Mouse (Mus musculus) embryo, embryonic 11 days (tissue): ENCODE results near the gene Slc35d1.
A peak's percentile ranks its signal among the peaks of the same experiment; 100 is the strongest.

Source experiments
- DNase-seq: peaks from one replicate; pipeline ENCODE4 v3.0.0-alpha.2; 2015

Slc35d1 gene

DNA sequence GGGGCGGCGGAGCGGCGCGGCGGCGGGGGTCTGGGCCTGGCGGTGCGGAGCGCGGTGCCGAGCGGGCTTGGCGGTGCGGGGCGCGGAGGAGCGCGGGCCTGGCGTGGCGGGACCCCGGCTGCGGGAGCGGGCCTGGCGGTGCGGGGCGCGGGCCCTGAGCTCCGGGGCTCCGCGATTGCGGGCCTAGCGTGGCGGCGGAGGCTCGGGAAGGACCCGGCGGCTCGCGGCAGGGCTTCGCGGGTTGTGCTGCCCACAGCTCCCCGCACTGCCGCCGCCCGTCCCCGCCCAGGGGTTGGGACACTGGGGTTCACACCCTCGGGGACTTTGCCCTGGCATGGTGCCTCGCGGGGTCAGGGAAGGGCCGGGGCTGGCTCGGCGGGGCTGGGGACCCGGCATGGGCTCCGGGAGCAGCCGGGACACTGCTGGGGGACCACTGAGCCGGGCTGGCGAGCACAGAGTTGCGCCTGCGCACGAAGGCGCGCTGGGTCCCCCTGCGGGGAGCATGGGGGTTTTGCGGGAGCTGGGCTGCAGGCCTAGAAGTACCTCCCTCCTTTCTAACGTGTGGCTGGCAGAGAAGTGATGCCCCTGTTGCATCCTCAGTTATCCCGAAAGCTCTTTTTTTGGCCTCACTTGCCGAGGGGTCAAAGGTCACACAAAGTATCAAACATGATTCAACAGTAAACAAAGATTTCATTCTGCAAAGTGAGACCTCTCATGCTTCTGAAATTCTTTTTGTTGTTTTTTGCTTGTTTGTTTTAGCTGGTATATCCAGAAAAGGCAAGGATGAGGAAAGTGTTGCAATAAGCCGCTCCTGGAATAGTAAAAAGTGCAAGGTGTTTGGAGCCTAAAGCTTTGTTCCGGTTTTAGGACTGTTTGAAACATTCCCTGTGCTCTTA, at the start of gene Slc35d1:
Slc35d1 (minus strand) TSS at position 240 of the 896 bp plus-strand sequence.
- DNase-seq = peak; percentile 90

DNA sequence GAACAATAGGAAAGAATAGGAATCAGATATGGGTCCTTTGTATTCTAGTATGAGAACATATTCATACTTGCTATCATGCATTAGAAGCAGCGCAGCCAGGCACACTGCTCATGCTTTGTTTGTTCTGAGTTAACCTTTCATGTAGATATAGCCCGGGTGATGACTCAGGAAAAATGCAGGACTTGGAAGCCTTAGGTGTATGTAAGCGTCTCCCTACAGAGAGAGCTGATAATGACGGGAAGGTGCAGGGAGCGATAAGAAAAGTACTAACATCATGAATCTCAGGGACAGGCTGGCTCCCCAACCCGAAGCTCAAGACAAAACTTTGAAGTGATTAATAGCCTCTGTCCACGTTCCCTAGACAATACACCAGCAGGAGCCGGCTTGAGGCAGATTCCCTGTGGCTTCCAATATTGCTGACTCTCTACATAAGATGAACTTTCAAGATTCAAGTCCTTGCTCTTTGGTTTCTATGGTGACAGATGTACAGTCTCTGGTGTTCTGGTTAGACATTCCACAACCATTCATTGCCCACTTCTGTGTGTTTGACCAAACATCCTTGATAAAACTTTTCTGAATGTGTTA, 48.9 kb upstream of the Slc35d1 start:
- peak; percentile 41 for DNase-seq

- DNase-seq = no peak
Measured at GRCm38 (mm10) chr4:103263378-103263777, 48.4 kb upstream of the Slc35d1 start.

- no peak for DNase-seq
Measured at GRCm38 (mm10) chr4:103258817-103259216, 43.9 kb upstream of the Slc35d1 start.

- DNase-seq = no peak
Measured at GRCm38 (mm10) chr4:103253846-103254245, 38.9 kb upstream of the Slc35d1 start.

GRCm38 (mm10) chr4:103249436-103250085, 34.6 kb upstream of the Slc35d1 start:
- no peak for DNase-seq

GRCm38 (mm10) chr4:103247813-103248212, 32.8 kb upstream of the Slc35d1 start:
- DNase-seq = no peak

DNA sequence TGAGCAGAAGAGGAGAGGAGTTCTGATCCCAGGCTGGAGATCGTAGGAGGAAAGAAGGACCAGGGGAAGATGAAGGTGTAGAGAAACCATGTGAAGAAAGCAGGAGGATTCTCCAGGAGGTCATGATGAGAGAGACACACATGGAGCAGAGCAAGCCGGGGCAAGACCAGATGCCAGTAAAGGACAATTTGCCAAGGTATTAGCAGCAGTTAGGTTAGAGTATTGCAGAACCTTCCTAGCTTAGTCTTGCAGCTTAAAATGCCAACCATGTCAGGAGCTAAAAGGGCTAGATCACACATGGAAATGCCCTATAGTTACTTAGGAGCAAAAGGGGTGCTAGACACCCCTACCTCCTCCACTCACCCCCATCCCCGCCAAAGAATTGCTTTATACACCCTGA, 32.3 kb upstream of the Slc35d1 start:
- no peak for DNase-seq

GRCm38 (mm10) chr4:103232156-103232555, 17.2 kb upstream of the Slc35d1 start:
- DNase-seq = no peak

DNA sequence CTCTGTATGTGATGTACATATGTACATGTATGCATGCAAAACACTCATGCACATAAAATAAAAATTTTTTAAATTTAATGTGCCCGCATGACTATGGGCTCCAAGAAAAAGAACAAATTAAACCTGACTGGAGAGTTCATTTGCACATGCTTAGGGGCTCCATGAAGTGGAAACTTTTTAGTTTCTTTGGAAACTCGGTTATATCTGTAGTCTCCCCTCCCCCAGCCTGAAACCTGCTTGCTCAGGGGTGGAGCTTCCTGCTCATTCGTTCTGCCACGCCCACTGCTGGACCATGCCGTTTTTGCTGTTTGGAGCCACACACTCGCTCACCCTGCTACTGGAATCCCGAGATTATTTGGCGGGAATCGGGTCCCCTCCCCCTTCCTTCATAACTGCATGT, 7.9 kb upstream of the Slc35d1 start:
- DNase-seq = no peak

DNA sequence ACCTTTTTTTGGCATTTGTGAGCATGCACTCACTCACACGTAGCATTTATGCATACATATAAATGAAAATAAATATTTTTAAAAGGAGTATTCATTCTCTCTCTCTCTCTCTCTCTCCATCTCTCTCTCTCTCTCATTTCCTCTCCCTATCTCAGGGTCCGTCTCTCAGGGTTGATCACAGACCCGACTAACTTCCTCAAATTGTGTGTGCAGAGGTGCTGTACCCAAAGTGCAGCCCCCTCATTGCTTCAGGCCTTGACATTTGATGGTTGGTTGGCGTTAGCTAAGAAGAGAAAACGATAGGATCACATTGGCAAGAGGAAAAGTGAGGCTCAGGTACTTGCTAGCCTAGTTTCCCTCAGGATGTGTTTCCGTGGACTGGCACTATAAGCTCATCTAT, 6.8 kb upstream of the Slc35d1 start:
- DNase-seq = no peak

DNA sequence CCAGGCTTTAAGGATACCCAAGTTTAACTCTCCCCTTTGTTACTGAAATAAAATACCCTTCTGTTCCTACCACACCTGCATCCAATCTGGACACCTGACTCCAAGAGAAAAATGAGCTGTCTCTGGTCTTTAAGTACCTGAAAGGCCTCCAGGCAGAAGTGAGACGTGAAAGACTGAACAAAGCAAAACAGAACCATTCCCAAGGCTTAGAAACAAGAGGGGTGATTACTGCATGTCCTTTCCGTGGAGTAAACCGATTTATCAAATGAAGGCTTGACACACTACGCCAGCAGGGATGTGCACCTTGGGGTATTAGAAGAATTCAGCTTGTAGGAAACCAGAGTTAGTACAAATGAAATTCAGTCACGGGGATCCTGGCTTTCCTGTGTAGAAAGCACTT, 4.0 kb upstream of the Slc35d1 start:
- peak; percentile 31 for DNase-seq

- DNase-seq = no peak
Measured at GRCm38 (mm10) chr4:103216046-103216445, 1.1 kb upstream of the Slc35d1 start.

DNA sequence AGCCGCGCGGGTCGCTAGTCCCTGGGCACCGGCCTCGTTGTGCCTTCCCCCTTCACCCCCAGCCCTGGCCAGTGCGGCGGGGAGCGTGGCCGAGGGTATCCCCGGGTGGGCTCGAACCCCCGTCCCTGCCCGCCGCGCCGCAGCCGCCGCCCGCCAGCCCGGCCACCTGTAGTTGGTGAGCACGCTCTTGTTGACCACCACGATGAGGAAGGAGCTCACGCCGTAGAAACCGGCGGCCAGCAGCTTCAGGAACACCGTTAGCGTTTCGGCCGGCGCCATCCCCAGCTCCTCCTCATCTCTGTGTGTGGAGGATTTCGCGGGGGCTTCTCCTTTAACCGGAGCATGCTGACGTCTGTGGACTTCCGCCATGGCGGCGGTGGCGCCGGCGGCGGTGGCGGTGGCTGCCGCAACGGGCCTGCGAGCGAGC, 453 bp downstream of the Slc35d1 start:
- DNase-seq = peak; percentile 80

DNA sequence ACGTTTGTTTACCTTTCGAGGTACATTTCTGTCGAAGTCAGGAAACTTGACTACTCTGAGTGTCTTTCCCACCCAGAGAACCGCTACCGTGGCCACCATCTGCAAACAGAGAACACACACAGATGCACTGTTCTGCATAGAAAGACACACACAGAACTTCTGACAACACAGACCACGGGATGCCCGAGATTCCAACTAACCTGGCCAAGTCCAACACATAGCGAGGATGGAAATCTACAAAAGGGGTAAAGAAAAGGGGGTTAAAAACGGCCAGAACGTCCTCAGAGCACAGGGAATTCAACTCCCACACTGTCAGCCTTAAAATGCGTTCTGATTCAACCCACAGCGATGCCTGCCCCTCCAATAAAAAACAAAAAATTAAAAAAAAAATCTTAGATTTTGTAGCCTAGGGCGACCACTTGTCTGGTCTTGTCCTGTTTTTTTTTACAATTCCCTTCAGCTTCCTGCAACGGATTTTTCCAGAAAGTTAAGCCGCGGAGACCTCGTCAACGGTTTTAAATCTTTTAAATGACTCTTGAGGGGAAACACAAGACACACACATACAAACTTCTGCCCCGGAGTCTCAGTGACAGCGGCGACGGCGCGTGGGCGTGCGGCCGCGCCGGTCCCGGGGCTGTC, 986 bp downstream of the Slc35d1 start:
- peak; percentile 37 for DNase-seq

DNA sequence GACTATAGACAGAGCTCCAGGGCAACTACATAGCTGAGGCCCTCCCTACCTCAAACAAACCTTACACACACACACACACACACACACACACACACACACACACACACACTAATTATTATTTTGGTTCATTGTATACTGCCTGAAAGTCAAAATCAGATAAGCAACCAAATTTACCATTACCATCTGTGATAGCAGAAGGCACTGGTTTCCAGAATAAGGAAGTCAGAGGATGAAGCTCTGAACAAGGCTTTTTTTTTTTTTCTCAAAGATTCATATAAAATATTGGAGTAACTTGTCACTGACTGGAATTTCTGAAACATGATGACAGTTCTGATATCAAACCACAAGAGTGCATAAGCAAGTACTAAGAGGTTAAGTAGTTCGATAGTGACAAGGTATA, 6.4 kb downstream of the Slc35d1 start:
- DNase-seq = no peak

- no peak for DNase-seq
Measured at GRCm38 (mm10) chr4:103203646-103204045, 11.3 kb downstream of the Slc35d1 start.

- DNase-seq = no peak
Measured at GRCm38 (mm10) chr4:103200046-103200445, 14.9 kb downstream of the Slc35d1 start.

DNA sequence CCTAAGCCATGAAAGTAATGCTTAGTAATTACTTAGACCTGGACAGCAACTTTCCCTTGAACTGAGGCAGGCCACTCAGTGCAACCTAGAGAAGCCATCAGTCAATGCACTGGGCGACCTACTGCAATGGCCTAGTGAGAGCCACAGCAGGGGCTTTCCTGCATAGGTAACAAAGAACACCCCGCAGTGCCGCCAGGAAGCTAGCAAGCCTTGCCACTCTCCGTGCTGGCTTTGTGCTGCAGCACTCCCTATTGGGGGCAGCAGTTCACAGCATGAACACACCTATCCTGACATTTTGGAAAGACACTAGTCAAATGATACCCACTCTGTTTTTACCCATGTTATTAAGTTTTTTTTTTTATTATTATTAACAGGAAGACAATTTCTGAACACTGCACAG, 15.9 kb downstream of the Slc35d1 start:
- no peak for DNase-seq

GRCm38 (mm10) chr4:103197401-103197800, 17.6 kb downstream of the Slc35d1 start:
- DNase-seq = no peak

GRCm38 (mm10) chr4:103192421-103192820, 22.5 kb downstream of the Slc35d1 start:
- DNase-seq = no peak

DNA sequence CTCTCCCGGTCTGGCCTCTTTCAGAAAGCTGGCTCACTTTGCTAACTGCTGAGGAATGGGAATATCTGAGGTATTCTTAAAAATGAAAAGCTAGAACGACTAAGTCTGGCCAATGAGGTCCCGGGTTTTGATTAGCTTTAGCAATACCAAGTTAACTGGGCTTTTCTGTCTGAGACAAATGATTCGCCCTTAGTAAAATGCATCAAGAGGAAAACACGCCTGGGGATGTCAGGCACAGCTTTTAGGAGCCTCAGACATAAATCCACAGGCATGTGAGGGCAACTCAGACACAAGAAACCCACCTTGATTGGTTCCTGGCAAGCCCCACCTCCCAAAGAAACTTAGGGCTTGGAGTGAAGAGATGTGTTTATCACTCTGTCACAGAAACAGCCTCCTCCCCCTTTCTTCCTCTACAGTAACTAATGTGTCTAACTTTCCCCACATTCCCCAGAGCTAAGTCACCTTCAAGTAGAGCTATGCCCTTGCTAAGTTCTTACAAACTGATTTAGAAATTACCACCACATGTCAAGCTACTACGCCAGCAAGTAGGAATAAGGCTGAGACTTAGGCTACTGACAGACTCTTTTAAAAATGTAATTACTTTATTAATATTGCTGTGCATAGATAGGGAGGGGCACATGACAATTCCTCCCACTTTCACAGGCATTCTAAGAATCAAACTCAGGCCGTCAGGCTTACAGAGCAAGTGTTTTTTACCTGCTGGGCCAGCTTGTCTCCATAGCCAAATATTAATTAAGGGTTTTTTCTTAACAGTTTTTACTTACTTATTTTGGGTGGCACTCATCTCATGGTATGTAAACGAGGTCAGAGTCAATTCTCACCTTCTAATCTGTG, 26.0 kb downstream of the Slc35d1 start:
- DNase-seq = no peak
